Mouse (Mus musculus) thymus, adult 2 months (tissue): Measurements from ENCODE around the gene Itch. TPM values are rescaled to one million over a fixed set of nuclear protein-coding genes. Genes with fewer than 3 reads are reported as not detected.

Source experiments
- DNase-seq: peaks from one replicate; pipeline ENCODE4 v3.0.0; 2021
- H3K27ac ChIP-seq: fragments of 200-500 bp; 2 replicates; pipeline ENCODE4 v1.5.1; 2012; ENCODE audit warnings: low read length, control low read depth; ENCODE audit not compliant: control insufficient read depth, insufficient read depth
- H3K27me3 ChIP-seq: fragments of 200-500 bp; 2 replicates; pipeline ENCODE4 v1.6.1; 2012; ENCODE audit warnings: mild to moderate bottlenecking, low read length, moderate library complexity, mixed read lengths; ENCODE audit not compliant: control insufficient read depth, insufficient read depth
- H3K36me3 ChIP-seq: fragments of 200-500 bp; 2 replicates; pipeline ENCODE4 v1.6.1; 2012; ENCODE audit warnings: mild to moderate bottlenecking, low read length, moderate library complexity; ENCODE audit not compliant: control insufficient read depth, insufficient read depth
- H3K4me1 ChIP-seq: fragments of 200-500 bp; replicated peaks from 2 replicates; pipeline ENCODE4 v1.6.1; 2012; ENCODE audit warnings: low read length; ENCODE audit not compliant: control insufficient read depth, insufficient read depth
- H3K4me3 ChIP-seq: fragments of 200-500 bp; 2 replicates; pipeline ENCODE4 v1.5.1; 2012; ENCODE audit warnings: mild to moderate bottlenecking, low read length, control low read depth, moderate library complexity; ENCODE audit not compliant: control insufficient read depth, insufficient read depth
- CTCF ChIP-seq: fragments of 200-500 bp; IDR thresholded peaks from 2 replicates; pipeline ENCODE4 v1.5.1; 2012; ENCODE audit warnings: mild to moderate bottlenecking, control low read depth, low read length, moderate library complexity, borderline replicate concordance; ENCODE audit not compliant: control insufficient read depth, poor library complexity, insufficient read depth; ENCODE audit errors: extremely low read depth
- POLR2A ChIP-seq: fragments of 200-500 bp; IDR thresholded peaks from 2 replicates; pipeline ENCODE4 v1.6.1; 2012; ENCODE audit warnings: mild to moderate bottlenecking, low read length, control low read depth, moderate library complexity; ENCODE audit not compliant: control insufficient read depth, poor library complexity, insufficient read depth; ENCODE audit errors: extremely low read depth
- WGBS: fragments of 180-500 bp; shearing (Covaris S2); methylation state at CpG from one replicate; pipeline ENCODE4 v1.1.7; 2018; 5-methylcytosine and 5-hydroxymethylcytosine counted together
- polyA plus RNA-seq: library from polyadenylated mRNA; depleted of rRNA; stranded (reverse); fragments of >200 nt; gene quantifications from 2 replicates; pipeline ENCODE4 v1.2.3, GENCODE M21; 2012; rRNA removed

The Itch gene
- polyA plus RNA-seq, 1 experiment: 16.9 TPM

GRCm38 (mm10) chr2:155266896-155267295 lies 133.6 kb downstream of the Itch start:
- TF ChIP-seq POLR2A: no peak
- no peak for TF ChIP-seq CTCF
- Histone ChIP-seq H3K4me1 (no peaks in the 10 kb centered on the region), H3K36me3 (no peaks in the 10 kb centered on the region), H3K27ac (no peak overlapping the region), H3K27me3 (no peaks in the 10 kb centered on the region), H3K4me3 (no peak overlapping the region)
- WGBS: 87% methylated on average over 5 of the region's 5 CpGs
- no peak for DNase-seq

GRCm38 (mm10) chr2:155271957-155272356 lies 138.6 kb downstream of the Itch start:
- WGBS: 96% methylated on average over 6 of the region's 6 CpGs

GRCm38 (mm10) chr2:155272396-155273170 lies 139.3 kb downstream of the Itch start:
- Histone ChIP-seq H3K36me3 (no peaks in the 10 kb centered on the region), H3K4me3 (no peak overlapping the region), H3K27ac (no peak overlapping the region), H3K27me3 (no peaks in the 10 kb centered on the region), H3K4me1 (peaks cover 8% of the 10 kb centered on the region)
- WGBS: 74% methylated on average over 10 of the region's 10 CpGs
- TF ChIP-seq CTCF (no peak), POLR2A (no peak)
- no peak for DNase-seq

More at GRCm38 (mm10) chr2:155271957-155272356, 138.6 kb downstream of the Itch start:
- TF ChIP-seq CTCF (no peak), POLR2A (no peak)
- Histone ChIP-seq H3K36me3 (no peaks in the 10 kb centered on the region), H3K4me3 (no peak overlapping the region), H3K4me1 (peaks cover 2% of the 10 kb centered on the region), H3K27ac (no peak overlapping the region), H3K27me3 (no peaks in the 10 kb centered on the region)
- peak; percentile 32 for DNase-seq

GRCm38 (mm10) chr2:155273603-155274002 lies 140.3 kb downstream of the Itch start:
- Histone ChIP-seq H3K4me1 (peaks cover 9% of the 10 kb centered on the region), H3K27me3 (no peaks in the 10 kb centered on the region), H3K4me3 (no peak overlapping the region), H3K27ac (no peak overlapping the region), H3K36me3 (no peaks in the 10 kb centered on the region)
- TF ChIP-seq CTCF (no peak), POLR2A (no peak)
- no peak for DNase-seq
- 96% methylated on average over 8 of the region's 8 CpGs for WGBS

GRCm38 (mm10) chr2:155276195-155276594 lies 142.9 kb downstream of the Itch start, which contains the start of gene Map1lc3a:
Gene Map1lc3a (plus strand): TSS chr2:155276297.
- no peaks in the 10 kb centered on the region for H3K27me3 ChIP-seq
- no peaks in the 10 kb centered on the region for H3K36me3 ChIP-seq
- no peak within 1 kb of the TSS for H3K27ac ChIP-seq
- WGBS: 2% methylated on average over 47 of the region's 47 CpGs
- no peak for TF ChIP-seq CTCF
- TF ChIP-seq POLR2A: no peak
- H3K4me3 ChIP-seq: peak within 1 kb of the TSS; percentile 84
- peak; percentile 94 for DNase-seq
- H3K4me1 ChIP-seq: peaks cover 9% of the 10 kb centered on the region

Other genes starting within 250 kb of the Itch start
- 9.7 and 11.0 TPM in 2 replicates for gene Eif2s2, start 240.6 kb upstream of the Itch start, polyA plus RNA-seq
- gene Gm14226, start 115.2 kb upstream of the Itch start, polyA plus RNA-seq: 0.06 and 0.16 TPM in 2 replicates
- 90.7 and 99.4 TPM in 2 replicates for gene Ahcy, start 59.0 kb upstream of the Itch start, polyA plus RNA-seq
- 277 and 303 TPM in 2 replicates for gene Dynlrb1, start 103.0 kb downstream of the Itch start, polyA plus RNA-seq
- 159 and 161 TPM in 2 replicates for gene Map1lc3a, start 142.8 kb downstream of the Itch start, polyA plus RNA-seq
- gene Pigu, start 223.9 kb downstream of the Itch start, polyA plus RNA-seq: 40.2 and 45.7 TPM in 2 replicates
- 85.4 and 89.8 TPM in 2 replicates for gene Trp53inp2, start 247.6 kb downstream of the Itch start, polyA plus RNA-seq